Mouse (Mus musculus): ENCODE measurements around the gene Lmln. TPM values are rescaled to one million over a fixed set of nuclear protein-coding genes. Genes with fewer than 3 reads are reported as not detected.
A peak's percentile ranks its signal among the peaks of the same experiment; 100 is the strongest.

Gene Lmln
- total RNA-seq (2021) = 1 to 10 TPM; 2.1 to 2.8 TPM
- long read RNA-seq, experiment 1, full-length matches to known transcripts = 1 of 3 reads
- long read RNA-seq, experiment 1, partial matches to known transcripts = 0 of 3 reads
- long read RNA-seq, experiment 1, other reads (novel, unspliced or antisense) = 2 of 3 reads
- long read RNA-seq, experiment 2, partial matches to known transcripts = 0 of 9 reads
- long read RNA-seq, experiment 2, other reads (novel, unspliced or antisense) = 9 of 9 reads

- DNase-seq = peak; percentile 96
- intact Hi-C loops (cut with DNase I) = loop anchor here (2.0 kb wide), 1 partner anchor 815 kb away; the partner anchor contains the start of genes Fbxo45 and Wdr53
- TF ChIP-seq CTCF (IDR thresholded peaks at IDR 0.05) = no peak
- Histone ChIP-seq H3K4me3 (peak within 1 kb of the TSS; percentile 96), H3K27ac (peak within 1 kb of the TSS; percentile 80)
Observed at GRCm38 (mm10) chr16:33062024-33062681, at the start of gene Lmln. TSS of gene Lmln (plus strand) at chr16:33062521.

DNA sequence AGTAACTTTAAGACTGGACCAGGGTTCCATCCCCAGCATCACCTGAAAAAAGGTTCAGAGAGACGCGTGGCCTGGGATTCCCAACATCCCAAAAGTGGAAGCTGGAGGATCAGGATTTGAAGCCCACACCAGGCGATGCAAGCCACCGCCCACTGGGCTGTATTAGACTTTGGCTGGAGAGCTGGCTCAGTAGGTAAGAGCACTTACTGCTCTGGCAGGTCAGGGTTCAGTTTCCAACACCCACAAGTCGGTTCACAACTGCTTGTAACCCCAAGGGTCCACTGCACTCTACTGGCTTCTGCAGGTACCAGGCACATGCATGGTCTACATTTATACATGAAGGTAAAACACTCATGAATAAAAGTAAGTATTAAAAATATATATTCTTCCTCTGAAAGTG, 48.5 kb upstream of the Lmln start:
- no peak for TF ChIP-seq CTCF (IDR thresholded peaks at IDR 0.05)
- no peak overlapping the region for H3K27ac ChIP-seq
- no peak overlapping the region for H3K4me3 ChIP-seq
- no peak for DNase-seq
- intact Hi-C loops (cut with DNase I) = no loop called here

DNA sequence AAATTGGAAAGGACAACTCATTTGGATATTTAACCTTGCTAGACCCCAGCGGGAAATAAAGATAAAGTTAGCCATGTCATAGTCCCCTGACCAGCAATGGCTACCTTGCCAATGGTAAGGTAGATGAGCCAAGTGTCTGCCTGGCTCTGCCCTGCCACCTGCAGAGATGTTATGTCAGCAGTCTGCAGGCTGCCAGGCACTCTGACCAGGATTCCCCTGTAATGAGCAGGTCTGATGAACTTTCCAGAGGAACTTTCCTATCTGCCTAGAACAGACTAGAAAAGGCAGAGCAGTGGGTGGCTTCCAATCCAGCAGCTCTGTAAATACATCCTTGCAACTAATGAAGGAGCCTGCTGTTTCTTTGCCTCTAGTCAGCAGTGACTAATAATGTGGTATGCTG, 47.4 kb upstream of the Lmln start:
- no peak for TF ChIP-seq CTCF (IDR thresholded peaks at IDR 0.05)
- intact Hi-C loops (cut with DNase I) = no loop called here
- H3K27ac ChIP-seq = peak overlapping the region; percentile 72

DNA sequence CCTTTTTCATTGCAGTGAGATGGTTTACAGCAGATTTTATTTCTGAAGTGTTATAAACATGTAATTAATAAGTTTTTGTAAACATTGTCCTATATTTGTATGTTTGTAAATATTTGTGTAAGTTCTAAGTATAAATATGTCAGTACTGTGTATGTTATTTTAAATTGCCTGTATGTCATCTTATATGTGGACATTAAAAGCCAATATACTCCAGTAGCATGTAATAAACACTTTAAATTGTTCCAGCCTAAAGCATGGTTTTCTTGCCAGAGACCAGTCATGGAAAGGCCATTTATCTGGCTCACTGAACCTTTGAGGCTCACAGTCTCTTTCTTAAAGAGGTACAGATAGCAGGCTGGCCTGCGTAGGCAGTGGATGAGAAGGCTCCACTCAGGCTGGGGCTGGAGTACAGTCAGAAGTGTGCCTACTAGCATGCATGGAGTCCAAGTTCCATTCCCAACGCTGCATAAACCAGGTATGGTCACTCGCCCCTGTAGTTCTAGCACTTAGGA, 46.9 kb upstream of the Lmln start:
- no peak for DNase-seq
- Histone ChIP-seq H3K27ac (peak overlapping the region; percentile 72), H3K4me3 (no peak overlapping the region)
- no peak for TF ChIP-seq CTCF (IDR thresholded peaks at IDR 0.05)
- intact Hi-C loops (cut with DNase I) = no loop called here

More for the DNA sequence above, 47.4 kb upstream of the Lmln start:
- H3K4me3 ChIP-seq = no peak overlapping the region
- peak; percentile 64 for DNase-seq

DNA sequence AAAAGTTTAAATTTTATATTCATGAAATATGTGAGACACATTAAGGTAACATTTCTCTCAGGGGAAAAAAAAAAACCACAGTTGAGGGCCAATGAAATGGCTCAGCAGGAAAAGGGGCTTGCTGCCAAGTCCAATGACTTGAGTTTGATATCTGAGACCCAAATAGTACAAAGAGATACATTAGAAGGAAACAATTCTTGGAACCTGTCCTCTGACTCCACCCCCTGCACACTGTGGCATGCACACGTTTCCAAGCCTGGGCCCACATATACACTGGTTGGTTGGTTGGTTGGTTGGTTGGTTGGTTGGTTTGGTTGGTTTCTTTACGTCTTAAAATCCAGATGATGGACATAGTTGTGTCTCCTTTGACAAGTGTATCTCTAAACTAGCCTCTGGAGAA, 46.3 kb upstream of the Lmln start:
- intact Hi-C loops (cut with DNase I) = no loop called here
- Histone ChIP-seq H3K27ac (no peak overlapping the region), H3K4me3 (no peak overlapping the region)
- DNase-seq = no peak
- no peak for TF ChIP-seq CTCF (IDR thresholded peaks at IDR 0.05)

GRCm38 (mm10) chr16:33017677-33018349, 44.5 kb upstream of the Lmln start:
- intact Hi-C loops (cut with DNase I) = no loop called here
- H3K27ac ChIP-seq = no peak overlapping the region
- no peak for TF ChIP-seq CTCF (IDR thresholded peaks at IDR 0.05)
- DNase-seq = no peak
- no peak overlapping the region for H3K4me3 ChIP-seq

- peak; percentile 73 for DNase-seq
- intact Hi-C loops (cut with DNase I) = no loop called here
- no peak for TF ChIP-seq CTCF (IDR thresholded peaks at IDR 0.05)
- peak overlapping the region; percentile 62 for H3K4me3 ChIP-seq
- peak overlapping the region; percentile 80 for H3K27ac ChIP-seq
Observed at GRCm38 (mm10) chr16:33019117-33019770, 43.1 kb upstream of the Lmln start.

GRCm38 (mm10) chr16:33021381-33021780, 40.9 kb upstream of the Lmln start:
- no peak overlapping the region for H3K27ac ChIP-seq
- no peak overlapping the region for H3K4me3 ChIP-seq
- DNase-seq = no peak
- TF ChIP-seq CTCF (IDR thresholded peaks at IDR 0.05) = no peak
- intact Hi-C loops (cut with DNase I) = no loop called here

DNA sequence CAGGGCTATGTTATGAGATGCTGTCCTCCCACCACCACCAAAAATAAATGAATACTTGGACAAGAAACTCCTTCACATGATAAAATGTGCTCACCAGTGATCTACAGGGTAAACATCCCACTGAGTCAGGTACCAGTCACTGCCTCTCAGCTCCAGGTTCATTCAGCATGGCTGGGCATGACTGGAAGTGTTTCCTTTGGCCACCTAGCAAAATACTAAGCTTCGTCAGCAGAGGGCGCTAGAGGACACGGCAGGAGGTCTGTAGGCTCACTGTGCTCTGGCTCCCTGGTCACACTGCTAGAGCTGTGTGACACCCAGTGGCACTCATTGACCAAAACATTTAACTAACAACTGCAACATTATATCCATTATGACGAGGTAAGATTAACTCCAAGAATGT, 38.6 kb upstream of the Lmln start:
- TF ChIP-seq CTCF (IDR thresholded peaks at IDR 0.05) = peak; percentile 99; the same call in 1 of the 2 replicates
- peak; percentile 91 for DNase-seq
- intact Hi-C loops (cut with DNase I) = loop anchor here (1.0 to 2.0 kb wide), 2 partner anchors 132 to 211 kb away; no protein-coding TSS in a partner anchor
- H3K4me3 ChIP-seq = no peak overlapping the region
- H3K27ac ChIP-seq = no peak overlapping the region

- H3K4me3 ChIP-seq = no peak overlapping the region
- DNase-seq = no peak
- no peak overlapping the region for H3K27ac ChIP-seq
- TF ChIP-seq CTCF (IDR thresholded peaks at IDR 0.05) = no peak
- intact Hi-C loops (cut with DNase I) = loop anchor here (2.0 kb wide), 1 partner anchor 212 kb away; no protein-coding TSS in a partner anchor
Observed at GRCm38 (mm10) chr16:33024456-33025104, 37.7 kb upstream of the Lmln start.

DNA sequence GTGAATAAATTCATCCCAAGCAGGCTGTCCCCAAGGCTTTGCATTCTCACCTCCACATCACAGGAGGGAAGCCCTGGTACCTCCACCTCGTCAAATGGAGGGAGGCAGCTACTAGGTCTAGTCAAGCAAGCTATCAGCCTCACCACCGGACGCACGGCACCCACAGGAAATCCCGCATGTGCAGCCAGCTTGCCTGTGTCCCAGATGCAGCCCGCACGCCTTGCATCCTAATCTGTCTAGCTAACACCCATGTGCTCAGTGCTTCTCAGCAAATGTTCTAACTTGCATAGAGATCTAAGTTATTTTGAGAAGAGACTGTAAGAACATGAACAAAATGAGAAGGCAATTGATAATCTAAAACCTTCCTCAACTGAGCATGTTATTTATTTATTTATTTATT, 36.0 kb upstream of the Lmln start:
- DNase-seq = no peak
- no peak for TF ChIP-seq CTCF (IDR thresholded peaks at IDR 0.05)
- Histone ChIP-seq H3K4me3 (no peak overlapping the region), H3K27ac (no peak overlapping the region)
- intact Hi-C loops (cut with DNase I) = no loop called here

GRCm38 (mm10) chr16:33036006-33036405, 26.3 kb upstream of the Lmln start:
- no peak for DNase-seq
- H3K27ac ChIP-seq = no peak overlapping the region
- no peak for TF ChIP-seq CTCF (IDR thresholded peaks at IDR 0.05)
- no peak overlapping the region for H3K4me3 ChIP-seq
- intact Hi-C loops (cut with DNase I) = no loop called here
